Mouse (Mus musculus): ENCODE data around the gene Gm42417.

- peak; percentile 46; the same call in 1 of the 2 replicates for TF ChIP-seq POLR2A (IDR thresholded peaks at IDR 0.05; ENCODE audit: control insufficient read depth, low read depth, low read length)
- TF ChIP-seq CTCF (IDR thresholded peaks at IDR 0.05; ENCODE audit: control insufficient read depth, insufficient read depth, insufficient replicate concordance, low read depth, low read length): peak; percentile 16
Observed at GRCm38 (mm10) chr1:36556553-36557456, 17.6 kb upstream of the Gm42417 start.
